Mouse (Mus musculus) heart, postnatal 0 days (tissue): ENCODE measurements around the gene Ankib1.

Source experiments
- CTCF ChIP-seq: IDR thresholded peaks from 2 replicates; pipeline ENCODE4 v1.5.1; 2016; ENCODE audit warnings: antibody characterized with exemption, control low read depth, low read depth
- EP300 ChIP-seq: IDR thresholded peaks from 2 replicates; pipeline ENCODE4 v1.6.1; 2016; ENCODE audit warnings: antibody characterized with exemption, low read depth

DNA sequence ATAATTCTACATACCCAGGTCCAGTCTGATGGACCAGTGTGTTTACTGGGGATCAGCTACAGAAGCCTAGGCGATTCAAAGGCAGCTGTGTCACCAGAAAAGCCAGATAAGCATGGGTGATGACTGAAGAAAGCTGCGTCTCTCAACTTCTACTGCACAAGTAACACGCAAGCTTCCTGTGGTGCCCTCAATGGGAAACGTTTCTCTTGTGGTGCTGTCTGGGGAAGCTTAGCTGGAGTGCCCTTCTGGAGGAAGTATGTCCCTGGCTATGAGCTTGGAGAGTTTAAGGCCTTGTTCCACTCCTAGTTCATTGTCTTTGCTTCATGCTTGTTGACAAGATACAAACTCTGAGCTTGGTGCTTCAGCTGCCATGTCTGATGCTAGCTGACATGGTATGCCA is 83.4 kb downstream of the Ankib1 start:
- TF ChIP-seq CTCF, result no peak
- no peak for TF ChIP-seq EP300
